Mouse (Mus musculus): ENCODE data around the gene Pacsin1.

DNA sequence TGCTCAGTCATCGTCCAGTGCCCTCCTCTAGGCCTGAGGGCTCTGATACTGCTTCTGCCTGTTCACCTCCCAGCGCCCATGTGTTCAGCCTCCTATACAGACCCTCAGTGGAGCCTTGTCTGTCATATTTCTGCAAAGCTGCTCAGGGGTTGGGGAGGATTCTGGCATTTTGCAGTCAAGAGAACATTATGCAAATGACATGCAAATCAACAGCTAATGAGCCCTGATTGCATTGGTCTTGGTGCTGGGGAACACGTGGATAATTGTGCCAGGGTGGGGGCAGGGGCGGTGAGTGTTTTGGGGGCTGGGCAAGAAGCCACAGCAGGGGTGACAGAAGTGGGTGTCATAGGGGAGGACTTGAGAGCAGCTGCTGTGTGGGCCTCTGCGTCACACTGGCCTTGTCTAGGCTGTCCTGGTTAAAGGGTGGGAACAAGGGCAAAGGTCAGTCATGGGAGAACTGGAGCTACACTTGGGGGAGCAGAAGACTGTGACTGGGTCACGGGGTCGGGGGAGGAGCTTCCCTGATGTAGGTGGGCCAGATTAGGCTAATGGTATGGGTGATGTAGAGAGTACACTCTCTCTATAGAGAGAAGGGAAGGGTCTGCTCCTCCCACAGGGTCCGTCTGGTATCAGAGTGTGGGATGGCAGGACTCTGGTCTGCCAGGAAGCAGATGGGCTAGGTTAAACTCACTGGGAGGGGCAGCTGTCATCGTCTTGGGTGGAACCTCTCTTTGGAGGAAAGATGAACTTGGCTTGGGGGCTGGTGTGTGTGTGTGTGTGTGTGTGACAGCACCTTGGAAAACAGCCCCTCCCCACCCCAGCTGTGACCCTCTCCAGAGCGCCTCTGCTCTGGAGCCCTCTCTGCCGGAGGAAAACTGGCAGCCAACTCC is 23.9 kb downstream of the Pacsin1 start:
- TF ChIP-seq CTCF (conservative IDR thresholded peaks at IDR 0.05; ENCODE audit: insufficient read depth, insufficient read length, low read depth, low read length) (no peak), POLR2A (IDR thresholded peaks at IDR 0.05; ENCODE audit: low read depth, low read length) (no peak)
